Mouse (Mus musculus): ENCODE results near the gene Pten.

GRCm38 (mm10) chr19:32753386-32753785 is 3.9 kb upstream of the Pten start:
- TF ChIP-seq GATA1 (IDR thresholded peaks at IDR 0.05; ENCODE audit: borderline replicate concordance, low read length) = no peak
- TF ChIP-seq CTCF (IDR thresholded peaks at IDR 0.05; ENCODE audit: low read depth, low read length) = no peak
- no peak for TF ChIP-seq TAL1 (conservative IDR thresholded peaks at IDR 0.05; ENCODE audit: low read depth, low read length)

Measured in G1E (cell line).